Mouse (Mus musculus): Measurements from ENCODE around the gene Gm9970.

The Gm9970 gene

DNA sequence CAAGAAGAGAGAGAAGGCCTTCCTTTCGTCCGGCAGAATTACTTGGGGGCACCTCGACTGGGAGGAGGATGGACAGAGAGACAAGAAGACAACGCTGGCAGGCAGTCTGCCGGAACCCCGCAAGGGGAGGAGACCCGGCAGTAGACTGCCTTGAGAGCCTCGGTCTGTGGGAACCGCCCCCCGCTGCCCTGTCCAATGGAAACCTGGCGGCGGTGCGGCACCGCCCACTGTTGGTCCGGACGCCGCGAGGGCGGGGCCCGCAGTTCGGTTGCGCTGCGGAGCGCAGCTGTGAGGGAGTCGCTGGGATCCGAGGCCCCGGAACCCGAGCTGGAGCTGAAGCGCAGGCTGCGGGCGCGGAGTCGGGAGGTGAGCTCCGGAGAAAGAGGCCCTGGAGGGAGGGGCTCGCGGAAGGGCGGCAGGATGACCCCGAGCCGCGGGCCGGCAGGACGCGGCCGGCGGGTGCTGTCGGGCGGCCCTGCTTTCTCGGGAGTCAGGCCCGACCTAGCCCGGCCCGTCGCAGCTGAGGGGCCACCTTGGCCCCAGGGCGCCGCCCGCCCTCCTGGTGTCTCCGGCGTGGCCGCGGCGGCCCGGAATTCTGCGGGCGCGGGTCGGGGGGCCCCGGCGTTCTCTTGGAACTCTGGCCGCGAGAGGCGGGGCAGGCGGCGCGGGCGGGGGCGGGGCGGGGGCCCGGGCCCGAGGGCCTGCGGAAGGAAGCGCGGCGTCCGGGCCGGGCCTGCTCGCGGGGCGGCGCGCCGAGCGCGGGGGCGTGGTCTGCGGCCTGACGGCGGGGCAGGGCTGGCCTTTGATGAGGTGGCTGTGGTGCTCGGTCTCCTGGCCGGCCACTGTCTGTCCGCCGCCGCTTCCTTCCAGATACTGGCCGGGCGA is at the start of gene Gm9970, which contains the start of gene Nrbp1:
Gene Gm9970 (minus strand): TSS at position 596 of the 885 bp plus-strand sequence.
Gene Nrbp1 (plus strand): TSS at position 228 of the 885 bp plus-strand sequence.
- in situ Hi-C loops (cut with MboI, MseI): no loop called here

DNA sequence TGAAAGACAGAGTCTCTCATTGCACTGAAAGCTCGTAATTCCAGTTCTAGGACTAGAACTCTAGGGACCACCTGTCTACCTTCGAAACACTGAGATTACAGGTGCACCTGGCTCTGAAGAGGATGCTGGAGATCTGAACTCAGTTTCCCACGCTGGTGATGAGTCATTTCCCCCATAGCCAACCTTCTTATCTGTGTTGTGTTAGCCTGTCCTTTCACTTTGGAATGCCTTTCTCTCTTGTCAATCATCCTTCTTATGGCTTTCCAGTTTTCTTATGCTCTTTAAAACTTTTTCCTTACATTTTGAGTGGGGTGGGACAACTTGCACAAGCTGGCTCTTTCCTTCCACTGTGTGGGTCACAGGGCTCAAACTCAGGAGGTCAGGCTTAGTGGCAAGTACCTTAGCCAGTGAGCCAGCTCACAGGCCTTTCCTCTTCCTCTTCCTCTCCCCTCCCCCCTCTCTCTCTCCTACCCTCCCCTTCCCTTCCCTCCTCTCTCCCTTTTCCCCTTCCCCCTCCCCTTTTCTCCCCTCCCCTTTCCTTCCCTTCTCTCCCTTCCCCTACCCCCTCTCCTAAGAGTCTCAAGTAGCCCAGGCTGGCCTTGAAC is 48.7 kb upstream of the Gm9970 start:
- in situ Hi-C loops (cut with MboI, MseI): no loop called here

DNA sequence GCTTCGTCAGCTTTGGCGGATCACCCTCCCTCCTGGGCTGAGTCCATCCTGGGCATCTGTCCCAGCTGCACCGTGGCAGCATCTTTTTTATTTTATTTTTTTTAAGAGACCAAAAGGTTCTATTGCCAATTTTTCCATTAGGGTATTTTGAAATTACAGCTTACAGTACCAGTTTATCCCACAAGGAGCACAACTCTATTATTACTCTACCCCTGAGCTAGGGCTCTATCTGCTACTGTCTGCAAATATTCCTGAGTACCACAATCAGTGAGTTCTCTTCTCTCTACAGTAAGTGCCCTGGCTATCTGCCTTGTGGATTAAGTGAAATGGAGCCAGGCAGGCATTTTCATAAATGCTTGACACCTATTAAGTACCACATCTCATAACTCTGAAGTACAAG is 47.6 kb upstream of the Gm9970 start:
- in situ Hi-C loops (cut with MboI, MseI): no loop called here

DNA sequence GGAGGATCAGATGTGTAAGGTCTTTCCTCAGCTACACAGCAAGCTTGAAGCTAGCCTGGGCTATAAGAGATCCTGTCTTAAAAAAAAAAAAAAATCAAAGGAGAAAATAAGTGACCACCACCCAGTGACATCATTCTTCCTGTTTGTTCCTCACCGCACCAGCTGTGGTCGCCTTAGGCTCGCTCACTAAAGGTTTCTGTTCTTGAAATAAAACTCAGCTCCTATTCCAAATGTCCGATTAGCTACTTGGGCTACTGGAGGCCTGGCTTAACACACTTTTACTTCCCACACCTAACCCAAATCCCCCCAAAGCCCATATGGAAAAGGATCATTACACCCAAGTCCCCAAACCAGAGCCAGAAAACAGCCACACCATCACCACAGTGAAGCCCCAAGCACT is 47.2 kb upstream of the Gm9970 start:
- in situ Hi-C loops (cut with MboI, MseI): no loop called here

DNA sequence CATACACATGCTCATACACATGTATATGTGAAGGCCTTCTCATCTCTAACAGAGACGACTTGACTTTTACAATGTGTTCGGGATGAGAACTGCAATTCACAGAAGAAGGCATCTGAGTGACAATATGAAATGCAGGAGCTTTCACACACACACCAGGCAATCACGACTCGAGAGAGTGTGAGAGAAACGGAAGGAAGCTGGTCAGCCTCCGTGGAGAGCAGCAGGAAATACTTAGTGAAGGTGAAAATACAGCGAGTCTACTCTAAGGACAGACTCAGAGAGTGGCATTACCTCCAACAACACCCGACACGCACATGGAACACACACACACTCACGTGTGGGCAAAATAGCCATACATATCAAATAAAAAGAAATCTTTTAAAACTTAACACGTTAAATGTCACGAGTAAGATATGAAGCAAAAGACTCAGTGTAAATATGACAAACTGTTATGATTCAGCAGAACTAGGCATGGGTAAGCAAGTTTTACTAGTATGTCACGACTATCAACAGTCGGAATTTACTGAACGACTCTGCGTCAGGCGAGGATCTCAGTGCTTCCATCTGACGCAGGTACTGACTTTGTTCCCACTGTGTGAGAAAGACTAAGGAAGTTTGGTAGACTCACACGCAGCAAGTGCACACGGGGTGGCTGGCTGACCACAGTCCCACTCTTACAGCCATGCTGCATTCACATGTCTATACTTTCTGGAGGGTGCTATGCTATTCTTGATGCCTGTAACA is 38.4 kb upstream of the Gm9970 start:
- in situ Hi-C loops (cut with MboI, MseI): no loop called here

DNA sequence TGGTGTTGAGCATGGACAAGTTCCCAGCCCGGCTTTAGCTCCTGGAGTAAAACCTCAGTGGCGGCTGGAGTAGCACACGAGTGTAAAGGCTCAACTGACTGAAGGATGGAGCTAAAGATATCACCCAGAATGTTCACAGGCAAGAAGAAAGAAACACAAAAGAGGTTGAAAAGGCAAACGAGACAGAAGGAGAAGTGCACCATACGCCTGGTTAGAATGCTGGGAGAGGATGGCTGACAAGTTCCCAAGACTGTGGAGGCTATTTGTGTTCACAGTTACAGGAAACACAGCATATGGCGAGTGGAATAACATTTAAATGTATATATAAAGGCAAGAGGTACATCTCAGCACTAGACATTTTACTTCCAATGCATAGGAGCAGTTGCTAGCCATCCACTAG is 32.0 kb upstream of the Gm9970 start:
- in situ Hi-C loops (cut with MboI, MseI): no loop called here

DNA sequence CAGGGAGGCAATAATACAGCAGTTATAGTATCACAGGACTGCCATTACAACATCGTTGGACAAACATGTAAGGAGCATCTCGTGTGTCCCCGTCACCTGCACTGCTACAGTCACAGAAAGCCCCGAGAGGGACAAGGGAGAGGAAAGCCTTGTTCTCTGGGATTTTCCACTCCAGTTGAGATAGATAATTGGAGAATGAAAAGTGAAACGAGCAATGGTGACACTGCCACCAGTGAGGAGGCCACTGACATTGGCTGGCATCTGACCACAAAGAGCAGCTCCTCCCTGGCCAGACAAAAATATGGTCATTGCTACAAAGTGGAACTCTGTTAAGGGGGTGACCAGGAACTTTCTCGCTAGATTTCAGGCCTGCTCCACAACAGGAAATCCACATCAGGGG is 26.7 kb upstream of the Gm9970 start:
- in situ Hi-C loops (cut with MboI, MseI): no loop called here

DNA sequence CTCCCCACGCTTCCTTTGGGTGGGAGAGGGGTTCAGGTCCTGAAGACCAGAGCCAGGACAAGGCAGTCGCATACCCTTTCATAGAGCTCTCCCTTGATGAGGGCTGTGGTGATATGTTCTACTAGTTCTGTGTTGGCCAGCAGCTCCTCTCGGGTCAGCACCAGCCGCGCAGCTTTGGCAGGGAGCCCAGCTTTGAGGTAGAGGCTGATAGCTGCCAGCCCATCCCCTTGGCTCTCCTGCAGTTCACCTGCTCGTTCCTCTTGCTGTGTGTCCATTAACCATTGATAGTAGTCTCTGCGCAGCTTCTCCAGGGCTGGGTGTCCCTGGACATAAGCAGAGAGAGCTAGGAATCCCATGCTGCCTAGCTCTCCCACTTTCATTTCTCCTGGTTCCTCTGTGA is 25.1 kb upstream of the Gm9970 start:
- in situ Hi-C loops (cut with MboI, MseI): no loop called here

DNA sequence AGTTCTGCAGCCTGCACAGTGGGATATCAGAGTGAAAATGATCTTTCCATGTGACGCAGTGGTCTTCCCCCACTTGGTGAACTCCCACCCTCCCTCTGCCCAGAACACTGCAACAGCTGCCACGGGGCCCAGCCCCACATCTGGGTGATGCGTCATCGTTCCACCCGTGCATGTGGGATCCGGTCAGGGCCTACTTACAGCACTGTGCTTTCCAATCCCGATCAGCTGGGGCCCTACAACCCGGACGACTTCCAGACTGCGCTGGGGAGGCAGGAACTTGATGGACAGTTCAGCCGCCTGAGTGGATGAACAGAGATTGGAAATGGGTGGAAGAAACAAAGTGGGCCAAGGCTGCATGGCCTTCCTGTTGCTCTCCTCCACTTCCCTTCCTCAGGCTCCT is 16.6 kb upstream of the Gm9970 start:
- in situ Hi-C loops (cut with MboI, MseI): no loop called here

DNA sequence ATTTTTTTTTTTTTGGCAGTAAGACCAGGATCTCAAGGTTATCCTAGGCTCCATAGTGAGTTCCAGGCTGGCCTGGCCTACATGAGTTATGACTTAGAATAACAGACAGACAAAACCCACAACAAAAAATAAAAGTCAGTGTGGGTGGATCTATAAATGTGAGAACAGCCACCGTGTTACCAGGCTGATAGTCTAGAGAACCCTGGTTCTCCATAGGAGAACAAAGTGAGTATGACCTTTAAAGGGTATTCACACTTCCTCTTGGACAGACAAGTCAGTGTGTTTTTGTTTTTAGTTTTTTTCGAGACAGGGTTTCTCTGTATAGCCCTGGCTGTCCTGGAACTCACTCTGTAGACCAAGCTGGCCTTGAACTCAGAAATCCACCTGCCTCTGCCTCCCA is 14.9 kb upstream of the Gm9970 start:
- in situ Hi-C loops (cut with MboI, MseI): no loop called here

DNA sequence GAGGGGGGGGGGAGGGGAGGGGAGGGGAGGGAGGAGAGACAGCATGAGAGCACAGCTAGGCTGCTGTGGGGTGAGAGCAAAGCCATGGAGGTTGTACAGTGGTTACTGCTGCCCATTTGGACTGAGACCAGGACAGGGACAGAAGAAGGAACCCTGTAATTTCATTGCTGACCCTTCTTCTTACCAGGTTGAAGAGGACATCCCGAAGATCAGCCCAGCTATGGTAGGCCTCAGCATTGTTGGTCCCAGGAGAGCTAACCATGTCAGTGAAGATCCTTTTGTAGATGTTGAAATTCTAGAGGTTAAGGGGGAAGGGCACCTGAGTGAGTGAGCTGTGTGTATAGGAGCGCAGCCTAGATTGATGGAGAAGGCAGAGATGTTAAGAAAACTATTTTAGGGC is 14.3 kb upstream of the Gm9970 start:
- in situ Hi-C loops (cut with MboI, MseI): no loop called here

DNA sequence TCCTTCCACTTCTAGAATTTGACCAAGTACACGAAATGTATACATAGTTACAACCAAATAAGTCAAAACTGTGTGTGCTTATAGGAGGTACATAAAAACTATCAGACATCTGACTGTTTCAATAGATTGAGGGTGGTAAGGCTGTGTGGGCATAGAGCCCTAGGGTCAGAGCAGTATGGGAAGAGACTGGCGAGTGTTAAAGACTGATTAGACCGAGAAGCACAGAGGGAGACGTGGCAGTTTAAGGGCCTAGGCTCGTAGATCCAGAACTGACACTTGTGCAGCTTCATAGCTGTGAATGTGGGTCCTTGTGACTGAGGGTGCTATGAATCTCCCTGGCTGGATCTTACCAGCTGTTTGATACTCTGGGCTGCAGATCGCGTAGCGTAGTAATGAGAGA is 13.9 kb upstream of the Gm9970 start:
- in situ Hi-C loops (cut with MboI, MseI): no loop called here

DNA sequence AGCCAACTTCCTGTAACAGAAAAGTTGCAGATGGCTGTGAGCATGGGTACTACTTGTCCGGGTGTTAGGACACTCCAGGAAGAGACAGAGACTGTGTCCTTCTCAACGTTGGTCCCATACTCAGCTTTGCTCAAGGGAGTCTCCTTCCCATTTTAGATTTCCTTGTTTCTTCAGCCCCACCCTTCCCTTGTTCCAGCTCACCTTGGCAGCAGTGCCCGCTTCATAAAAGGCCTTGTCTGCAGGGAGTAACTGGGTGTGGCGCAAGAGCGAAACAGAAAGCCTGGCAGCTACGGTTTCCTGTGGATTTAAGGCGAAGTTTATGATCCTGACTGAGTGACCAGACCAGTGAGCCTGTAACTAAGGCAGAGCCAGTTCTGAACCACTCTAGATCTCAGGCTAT is 13.4 kb upstream of the Gm9970 start:
- in situ Hi-C loops (cut with MboI, MseI): no loop called here

DNA sequence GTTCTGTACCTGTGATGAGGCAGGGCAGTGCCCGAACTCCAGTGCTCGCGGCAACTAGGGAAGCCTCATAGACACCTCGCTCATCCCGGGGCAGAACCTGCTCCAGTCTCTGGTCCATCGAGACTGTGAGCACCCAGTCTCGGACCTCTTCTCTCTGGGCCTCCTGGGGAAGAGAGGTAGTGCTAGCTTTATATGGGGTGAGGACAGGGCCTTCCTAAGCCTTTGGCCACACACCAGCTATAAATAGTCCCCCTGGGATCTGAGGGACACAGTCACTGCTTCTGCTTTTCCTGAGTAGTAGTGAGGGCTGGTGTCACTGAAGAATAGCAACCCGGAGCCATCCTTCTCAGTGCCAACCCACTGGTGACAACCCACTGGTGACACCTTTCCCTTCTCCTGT is 12.8 kb upstream of the Gm9970 start:
- in situ Hi-C loops (cut with MboI, MseI): no loop called here

DNA sequence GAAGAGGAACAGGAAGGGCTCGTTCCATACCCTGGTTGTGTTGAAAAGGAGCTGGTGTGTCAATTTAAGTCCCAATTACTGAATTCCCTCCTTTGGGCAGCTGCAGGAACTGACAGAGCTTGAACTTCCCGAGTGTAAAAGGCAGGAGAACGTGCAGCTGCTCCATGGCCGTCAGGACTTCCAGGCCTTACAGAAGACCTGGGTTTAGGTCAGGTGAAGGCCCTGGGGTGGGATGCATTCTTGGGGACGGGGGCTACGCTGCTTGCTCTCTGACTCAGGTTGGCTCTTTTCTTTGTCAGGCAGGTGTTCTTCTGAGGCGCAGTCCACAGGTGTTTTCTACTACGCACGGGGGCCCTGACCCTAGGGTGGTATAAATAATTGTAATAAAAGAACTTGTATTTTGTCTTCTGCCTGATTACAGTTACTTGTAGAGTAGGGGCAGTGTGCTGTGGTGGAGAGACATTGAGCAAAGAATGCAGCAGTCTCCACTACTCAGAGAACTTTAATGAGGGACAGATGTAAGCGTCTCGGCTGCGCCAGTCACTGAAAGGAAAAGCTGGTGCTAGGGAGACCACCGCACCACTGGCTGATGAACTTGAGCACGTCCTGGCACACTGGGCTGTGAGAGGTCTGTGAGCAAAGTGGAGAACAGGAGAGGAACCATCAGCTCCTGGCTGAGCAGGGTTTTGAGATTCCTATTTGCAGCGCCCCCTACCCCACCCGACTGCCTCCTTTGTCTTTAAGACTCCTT is 11.9 kb upstream of the Gm9970 start:
- in situ Hi-C loops (cut with MboI, MseI): no loop called here

DNA sequence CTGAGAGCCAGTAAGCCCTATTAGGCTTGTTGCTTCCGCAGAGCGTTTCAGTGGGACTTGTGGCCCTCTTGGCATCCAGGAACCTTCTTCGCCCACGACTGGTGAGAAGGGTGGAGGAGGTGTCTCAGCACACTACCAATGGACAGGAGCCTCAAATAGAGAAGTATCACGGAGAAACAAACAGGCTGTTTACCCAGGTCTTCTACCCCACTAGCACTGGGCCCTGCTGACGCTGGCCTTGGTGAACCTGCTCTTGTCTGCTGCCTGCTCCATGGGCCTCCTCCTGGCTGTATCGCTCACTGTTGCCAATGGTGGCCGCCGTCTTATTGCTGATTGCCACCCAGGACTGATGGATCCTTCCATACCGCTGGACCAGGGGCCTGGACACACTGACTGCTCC is 11.1 kb upstream of the Gm9970 start:
- in situ Hi-C loops (cut with MboI, MseI): no loop called here

DNA sequence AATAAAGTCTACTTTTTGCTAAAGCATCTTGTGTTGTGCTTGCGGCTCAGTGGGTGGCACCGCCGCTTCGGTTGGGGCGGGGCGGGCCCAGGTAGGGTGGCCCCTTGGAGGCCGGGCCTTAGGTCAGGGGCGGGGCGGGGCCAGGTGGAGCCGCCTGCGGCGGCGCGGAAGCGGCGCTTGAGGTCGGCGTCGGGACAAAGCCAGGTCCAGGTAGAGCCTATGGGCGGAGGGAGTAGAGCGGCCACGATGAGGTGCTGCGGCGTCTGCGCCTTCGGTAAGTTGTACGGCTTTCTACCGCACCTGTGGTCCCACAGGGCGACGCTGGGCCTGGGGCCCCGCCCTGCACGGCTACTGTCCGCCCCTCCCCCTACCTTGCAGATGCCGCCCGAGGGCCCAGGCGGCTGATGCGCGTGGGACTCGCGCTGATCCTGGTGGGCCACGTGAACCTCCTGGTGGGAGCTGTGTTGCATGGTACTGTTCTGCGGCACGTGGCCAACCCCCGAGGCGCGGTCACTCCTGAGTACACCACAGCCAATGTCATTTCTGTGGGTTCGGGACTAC is 10.6 kb upstream of the Gm9970 start, which contains the start of gene Krtcap3:
Gene Krtcap3 (plus strand): TSS at position 151 of the 561 bp plus-strand sequence.
- in situ Hi-C loops (cut with MboI, MseI): no loop called here

DNA sequence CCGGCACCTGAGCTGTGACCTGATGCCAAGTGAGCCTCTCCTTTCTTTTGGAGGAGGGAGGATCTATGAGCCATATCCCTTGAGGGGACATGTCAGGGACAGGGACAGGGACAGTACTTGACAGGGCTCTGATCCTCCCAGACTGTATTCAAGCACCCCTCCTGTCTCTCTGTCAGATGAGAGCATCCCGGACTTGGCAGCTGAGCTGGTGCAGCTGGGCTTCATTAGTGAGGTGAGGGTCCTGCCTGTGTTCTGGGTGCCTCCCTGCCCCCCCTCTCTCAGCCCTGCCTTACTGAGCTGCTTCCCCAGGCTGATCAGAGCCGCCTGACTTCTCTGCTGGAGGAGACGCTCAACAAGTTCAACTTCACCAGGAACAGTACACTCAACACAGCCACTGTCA is 9.7 kb upstream of the Gm9970 start:
- in situ Hi-C loops (cut with MboI, MseI): no loop called here

DNA sequence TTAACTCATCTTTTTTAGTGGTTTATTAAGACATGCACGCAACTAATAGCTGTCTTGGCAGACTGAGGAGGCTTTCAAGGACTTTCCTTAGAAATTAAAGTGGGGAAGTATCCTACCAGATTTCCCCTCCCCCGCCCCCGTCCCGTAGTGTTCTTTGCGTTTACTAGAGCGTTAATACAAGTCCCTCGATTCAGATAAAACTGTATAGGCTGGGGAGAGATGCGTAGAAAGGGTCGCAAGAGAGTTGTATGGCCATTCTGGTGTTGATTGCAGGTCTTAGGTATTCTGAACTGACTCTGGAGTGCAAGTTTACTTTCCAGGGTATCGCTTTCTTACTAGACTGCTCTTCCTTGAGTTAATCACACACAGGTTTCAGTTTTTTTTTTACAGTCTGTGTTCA is 1.2 kb upstream of the Gm9970 start:
- in situ Hi-C loops (cut with MboI, MseI): no loop called here

DNA sequence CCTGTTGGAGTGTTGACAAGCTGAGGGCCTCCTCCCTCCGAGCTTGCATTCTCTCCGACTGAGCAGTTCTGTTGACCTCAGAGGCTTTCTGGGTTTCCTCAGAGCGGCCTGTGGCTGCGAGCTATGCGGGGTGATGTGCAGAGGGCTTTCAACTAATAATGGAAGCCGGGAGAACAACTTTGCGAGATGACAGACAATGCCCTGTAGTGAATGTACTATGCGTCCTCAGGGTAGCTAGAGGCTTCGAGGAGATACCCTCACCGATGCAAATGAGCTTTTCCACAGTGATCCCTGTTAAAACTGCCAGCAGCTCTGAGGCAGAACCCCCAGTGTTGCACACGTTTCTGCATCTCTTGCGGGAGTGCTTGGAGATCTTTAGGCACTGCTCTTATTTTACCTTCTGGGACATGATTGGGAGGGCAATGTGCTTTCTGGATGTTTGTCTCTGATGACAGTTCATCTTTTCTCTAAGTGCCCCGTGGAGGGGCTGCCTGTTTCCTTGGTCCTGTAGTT is 546 bp upstream of the Gm9970 start:
- in situ Hi-C loops (cut with MboI, MseI): no loop called here

DNA sequence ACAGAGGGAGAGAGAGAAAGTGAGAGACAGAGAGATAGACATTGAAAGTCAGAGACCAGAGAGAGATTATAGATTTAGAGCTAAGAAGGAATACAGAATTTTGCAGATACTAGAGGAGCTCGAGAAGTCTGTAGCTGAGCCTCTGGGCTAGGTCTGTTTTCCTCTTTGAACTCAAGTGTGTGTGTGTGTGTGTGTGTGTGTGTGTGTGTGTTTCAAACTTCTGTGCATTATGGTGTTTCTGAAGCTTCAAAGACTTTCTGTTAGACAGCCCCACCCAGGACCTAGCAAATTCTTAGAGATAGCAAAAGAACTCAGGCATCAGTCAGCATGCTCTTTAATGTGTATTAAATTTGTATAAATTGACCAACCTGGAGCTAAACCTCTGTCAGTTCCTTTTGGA is 14.4 kb downstream of the Gm9970 start:
- in situ Hi-C loops (cut with MboI, MseI): no loop called here

Measured in T-helper 1 cell (primary cell).